12 mouse cellular contexts compared by ENCODE assay signal in genomic region chr14:20224163-20224562, GRCm38 (mm10). TPM values are rescaled to one million over a fixed set of nuclear protein-coding genes. Genes with fewer than 3 reads are reported as not detected.
DNase-seq lines count a peak whose midpoint lies in the region; ATAC-seq and TF ChIP-seq lines count a peak whose summit lies in the region.
"Had no signal": no experiment of that assay in that cellular context is flagged by ENCODE, and none has a peak within 500 bp of the region (broad histone marks: within the 10 kb centered on the region; RNA-seq: fewer than 3 reads in every experiment).

No protein-coding gene starts in this region.

- 36% methylated on average over 4 of the region's 4 CpGs for WGBS in intestine, embryonic 15.5 days
- 31% methylated on average over 4 of the region's 4 CpGs for whole genome bisulfite sequencing in intestine, embryonic 16.5 days

- H3K4me2 ChIP-seq in intestine, embryonic 15.5 days (replicated peaks) = no peak overlapping the region
- no peak overlapping the region for H3K4me2 ChIP-seq in intestine, embryonic 16.5 days (ENCODE audit: low read depth, low read length)

- H3K9me3 ChIP-seq in intestine, embryonic 15.5 days = no peaks in the 10 kb centered on the region
- no peaks in the 10 kb centered on the region for H3K9me3 ChIP-seq in intestine, embryonic 16.5 days (ENCODE audit: control insufficient read depth, low read length)
- H3K9me3 ChIP-seq: G1E had no signal

- 0 out of 2 replicates have a peak, but pooled peaks have one; percentile 0 for ATAC-seq in intestine, embryonic 15.5 days
- no peak for ATAC-seq in intestine, embryonic 16.5 days

- no peaks in the 10 kb centered on the region for H3K36me3 ChIP-seq in intestine, embryonic 15.5 days
- H3K36me3 ChIP-seq in intestine, embryonic 16.5 days (ENCODE audit: control insufficient read depth, insufficient read depth, low read length) = no peaks in the 10 kb centered on the region
- H3K36me3 ChIP-seq: G1E had no signal

- DNase-seq in 3134 (ENCODE audit: extremely low read depth, insufficient read length, low spot score) = peak; percentile 45
- DNase-seq in brain, embryonic 14.5 days (ENCODE audit: low read depth) = peak; percentile 86
- DNase-seq in kidney, postnatal 14 days = peak; percentile 82
- DNase-seq in heart, postnatal 14 days = no peak
- no peak for DNase-seq in yolk sac, embryonic 10.5 days (ENCODE audit: low spot score)
- DNase-seq in spleen, postnatal 10 days (ENCODE audit: low spot score in 2 of 2) = no peak
- DNase-seq: cerebellum, adult 8-10 months had no signal

- no peak overlapping the region for H3K4me3 ChIP-seq in intestine, embryonic 15.5 days (replicated peaks)
- H3K4me3 ChIP-seq in intestine, embryonic 16.5 days (ENCODE audit: low read length) = no peak overlapping the region

- no peak for TF ChIP-seq POLR2A in brain, embryonic 14.5 days (IDR thresholded peaks at IDR 0.05; ENCODE audit: borderline replicate concordance, extremely low read depth, insufficient read depth, insufficient read length, poor library complexity, severe bottlenecking)

- TF ChIP-seq CTCF in brain, embryonic 14.5 days (IDR thresholded peaks at IDR 0.05; ENCODE audit: borderline replicate concordance, extremely low read depth, insufficient read depth, insufficient read length) = no peak

- intact Hi-C loops in heart, postnatal 14 days (cut with DNase I) = no loop called here

- H3K27me3 ChIP-seq in intestine, embryonic 15.5 days (replicated peaks) = no peaks in the 10 kb centered on the region
- H3K27me3 ChIP-seq in intestine, embryonic 16.5 days (replicated peaks; ENCODE audit: control insufficient read depth, insufficient read depth, low read length) = no peaks in the 10 kb centered on the region

- peaks cover 20% of the 10 kb centered on the region for H3K4me1 ChIP-seq in intestine, embryonic 15.5 days (replicated peaks)
- peaks cover 27% of the 10 kb centered on the region for H3K4me1 ChIP-seq in intestine, embryonic 16.5 days (ENCODE audit: control insufficient read depth, insufficient read depth, low read length)

- H3K27ac ChIP-seq in intestine, embryonic 15.5 days = 0 out of 2 replicates have a peak overlapping the region, but pooled peaks have one; percentile 27
- no peak overlapping the region for H3K27ac ChIP-seq in intestine, embryonic 16.5 days (ENCODE audit: low read length)

- H3K9ac ChIP-seq in intestine, embryonic 15.5 days = no peak overlapping the region
- H3K9ac ChIP-seq in intestine, embryonic 16.5 days (ENCODE audit: low read depth, low read length) = no peak overlapping the region; the same call in 1 of the 2 replicates

RNA-seq across cellular contexts. Expression of gene Kcnk5, which starts 42.6 kb away (rescaled TPM):
- polyA plus RNA-seq in intestine, embryonic 15.5 days (2015; fragmentation: Nextera tagmentation; extraction: Ambion mirVana) = 9.5 TPM in 2 replicates
- 10.7 and 10.9 TPM in 2 replicates for polyA plus RNA-seq in intestine, embryonic 16.5 days (2015; fragmentation: Nextera tagmentation; extraction: Ambion mirVana)
- 1.5 and 2.5 TPM in 2 replicates for polyA plus RNA-seq in brain, embryonic 14.5 days (2012; rRNA removed)
- under 1 TPM; 0.88 to 0.98 TPM for total RNA-seq in heart, postnatal 14 days (2021)

RNA-seq across cellular contexts. Expression of gene Kcnk16, which starts 44.8 kb away (rescaled TPM):
- 6.0 and 11.0 TPM in 2 replicates for polyA plus RNA-seq in intestine, embryonic 15.5 days (2015; fragmentation: Nextera tagmentation; extraction: Ambion mirVana)
- polyA plus RNA-seq in intestine, embryonic 16.5 days (2015; fragmentation: Nextera tagmentation; extraction: Ambion mirVana) = 5.6 and 5.7 TPM in 2 replicates
- polyA plus RNA-seq in brain, embryonic 14.5 days (2012; rRNA removed) = 0.05 TPM in 1 of 2 replicates, not detected in the other
- total RNA-seq in heart, postnatal 14 days (2021) = not detected
- total RNA-seq: layer of hippocampus, adult 18-20 months had no signal
- polyA plus RNA-seq: G1E; gonadal fat pad, adult 2 months had no signal

Comparison
In these comparisons a context has a peak if more than half of its experiments do, and no peak if none do; other contexts are left out.
1. DNase-seq: peak in 3134 (single experiment), brain, embryonic 14.5 days (single experiment) and kidney, postnatal 14 days (single experiment); none in heart, postnatal 14 days (0 of 2), yolk sac, embryonic 10.5 days (single experiment) and spleen, postnatal 10 days (0 of 2).